Mouse (Mus musculus) neural tube, embryonic 13.5 days (tissue): ENCODE measurements around the gene Gm10073. TPM values are rescaled to one million over a fixed set of nuclear protein-coding genes. Genes with fewer than 3 reads are reported as not detected.
"Not testable (repeated sequence)": the region's sequence is repeated elsewhere in the genome, so short reads cannot be mapped to it uniquely, and the experiment has no call there.

Experiments
- ATAC-seq: fragments of 200-750 bp; cut with Nextera tagmentation; 2 replicates; pipeline ENCODE4 v1.8.0; 2017; ENCODE audit warnings: low read depth, mild to moderate bottlenecking, moderate TSS enrichment, moderate library complexity
- H3K27ac ChIP-seq: fragments of 300-500 bp; sonication (generic); replicated peaks from 2 replicates; pipeline ENCODE4 v1.5.1; 2015; ENCODE audit warnings: moderate library complexity, mild to moderate bottlenecking, inconsistent platforms
- H3K27me3 ChIP-seq: fragments of 300-500 bp; sonication (generic); 2 replicates; pipeline ENCODE4 v1.6.1; 2015; ENCODE audit warnings: mild to moderate bottlenecking, inconsistent platforms
- H3K36me3 ChIP-seq: fragments of 300-500 bp; sonication (generic); 2 replicates; pipeline ENCODE4 v1.6.1; 2015; ENCODE audit warnings: mild to moderate bottlenecking, inconsistent platforms
- H3K4me1 ChIP-seq: fragments of 300-500 bp; sonication (generic); replicated peaks from 2 replicates; pipeline ENCODE4 v1.6.1; 2015; ENCODE audit warnings: inconsistent platforms
- H3K4me2 ChIP-seq: fragments of 300-500 bp; sonication (generic); 2 replicates; pipeline ENCODE4 v1.6.1; 2015; ENCODE audit warnings: inconsistent platforms, mild to moderate bottlenecking, moderate library complexity
- H3K4me3 ChIP-seq: fragments of 300-500 bp; sonication (generic); 2 replicates; pipeline ENCODE4 v1.5.1; 2015; ENCODE audit warnings: mild to moderate bottlenecking, inconsistent platforms
- H3K9ac ChIP-seq: fragments of 300-500 bp; sonication (generic); 2 replicates; pipeline ENCODE4 v1.6.1; 2015; ENCODE audit warnings: moderate library complexity, mild to moderate bottlenecking, inconsistent platforms
- H3K9me3 ChIP-seq: fragments of 300-500 bp; sonication (generic); 2 replicates; pipeline ENCODE4 v1.6.1; 2016; ENCODE audit warnings: inconsistent platforms
- WGBS: fragments of 180-500 bp; shearing (Covaris S2); methylation state at CpG from one replicate; pipeline ENCODE4 v1.1.7; 2015; 5-methylcytosine and 5-hydroxymethylcytosine counted together
- polyA plus RNA-seq: library from polyadenylated mRNA; unstranded; fragments of >200 nt; fragmentation: Nextera tagmentation; extraction: Ambion mirVana; gene quantifications from 2 replicates; pipeline ENCODE4 v1.2.1, GENCODE M21; 2015

Gm10073 gene
- polyA plus RNA-seq, 1 experiment from 2014 or later = 9.1 TPM

GRCm38 (mm10) chr8:106588443-106589431 lies 15.5 kb upstream of the Gm10073 start:
- Histone ChIP-seq H3K27ac (no peak overlapping the region), H3K9ac (no peak overlapping the region), H3K4me1 (no peaks in the 10 kb centered on the region), H3K36me3 (no peaks in the 10 kb centered on the region), H3K4me3 (no peak overlapping the region), H3K9me3 (no peaks in the 10 kb centered on the region), H3K27me3 (no peaks in the 10 kb centered on the region), H3K4me2 (no peak overlapping the region)
- WGBS = 79% methylated on average over 3 of the region's 3 CpGs
- ATAC-seq = no peak

GRCm38 (mm10) chr8:106586896-106587295 lies 13.6 kb upstream of the Gm10073 start:
- Histone ChIP-seq H3K36me3 (no peaks in the 10 kb centered on the region), H3K27me3 (no peaks in the 10 kb centered on the region), H3K4me2 (no peak overlapping the region), H3K9me3 (no peaks in the 10 kb centered on the region), H3K4me3 (no peak overlapping the region), H3K4me1 (no peaks in the 10 kb centered on the region), H3K9ac (no peak overlapping the region), H3K27ac (no peak overlapping the region)
- WGBS = 89% methylated on average over 8 of the region's 8 CpGs
- no peak for ATAC-seq

- no peak overlapping the region for H3K4me2 ChIP-seq
- H3K9ac ChIP-seq = no peak overlapping the region
- H3K27me3 ChIP-seq = no peaks in the 10 kb centered on the region
- WGBS = 85% methylated on average over 3 of the region's 3 CpGs
- no peaks in the 10 kb centered on the region for H3K36me3 ChIP-seq
- no peak overlapping the region for H3K4me3 ChIP-seq
- H3K4me1 ChIP-seq = no peaks in the 10 kb centered on the region
- no peak for ATAC-seq
- no peak overlapping the region for H3K27ac ChIP-seq
- no peaks in the 10 kb centered on the region for H3K9me3 ChIP-seq
Measured at GRCm38 (mm10) chr8:106585671-106586037, 12.4 kb upstream of the Gm10073 start.

GRCm38 (mm10) chr8:106584942-106585670 lies 11.8 kb upstream of the Gm10073 start:
- Histone ChIP-seq H3K36me3 (no peaks in the 10 kb centered on the region), H3K9ac (no peak overlapping the region), H3K9me3 (no peaks in the 10 kb centered on the region), H3K4me2 (no peak overlapping the region), H3K27ac (no peak overlapping the region), H3K27me3 (no peaks in the 10 kb centered on the region), H3K4me1 (no peaks in the 10 kb centered on the region), H3K4me3 (no peak overlapping the region)
- no peak for ATAC-seq
- WGBS = 72% methylated on average over 11 of the region's 11 CpGs

- H3K4me2 ChIP-seq = no peak overlapping the region
- H3K27ac ChIP-seq = no peak overlapping the region
- H3K36me3 ChIP-seq = no peaks in the 10 kb centered on the region
- no peak overlapping the region for H3K9ac ChIP-seq
- 72% methylated on average over 6 of the region's 6 CpGs for WGBS
- H3K4me1 ChIP-seq = no peaks in the 10 kb centered on the region; the same call in 1 of the 2 replicates
- no peak overlapping the region for H3K4me3 ChIP-seq
- H3K9me3 ChIP-seq = no peaks in the 10 kb centered on the region
- no peaks in the 10 kb centered on the region for H3K27me3 ChIP-seq
- no peak for ATAC-seq
Measured at GRCm38 (mm10) chr8:106581344-106582088, 8.3 kb upstream of the Gm10073 start.

- no peak overlapping the region for H3K27ac ChIP-seq
- H3K36me3 ChIP-seq = no peaks in the 10 kb centered on the region
- ATAC-seq = no peak
- H3K4me1 ChIP-seq = no peaks in the 10 kb centered on the region; the same call in 1 of the 2 replicates
- H3K4me3 ChIP-seq = no peak overlapping the region
- no peak overlapping the region for H3K4me2 ChIP-seq
- no peaks in the 10 kb centered on the region for H3K9me3 ChIP-seq
- H3K27me3 ChIP-seq = no peaks in the 10 kb centered on the region
- 69% methylated on average over 2 of the region's 2 CpGs for WGBS
- H3K9ac ChIP-seq = no peak overlapping the region
Measured at GRCm38 (mm10) chr8:106579510-106579909, 6.2 kb upstream of the Gm10073 start.

GRCm38 (mm10) chr8:106576849-106577555 lies 3.7 kb upstream of the Gm10073 start:
- Histone ChIP-seq H3K9ac (no peak overlapping the region), H3K4me1 (no peaks in the 10 kb centered on the region; the same call in 1 of the 2 replicates), H3K27me3 (no peaks in the 10 kb centered on the region), H3K9me3 (no peaks in the 10 kb centered on the region), H3K27ac (no peak overlapping the region), H3K4me3 (no peak overlapping the region), H3K36me3 (no peaks in the 10 kb centered on the region), H3K4me2 (no peak overlapping the region)
- WGBS = 47% methylated on average over 6 of the region's 6 CpGs
- no peak for ATAC-seq

- 93% methylated on average over 4 of the region's 4 CpGs for WGBS
- Histone ChIP-seq H3K4me1 (no peaks in the 10 kb centered on the region; the same call in 1 of the 2 replicates), H3K4me3 (no peak overlapping the region), H3K36me3 (no peaks in the 10 kb centered on the region), H3K27me3 (no peaks in the 10 kb centered on the region; the same call in 1 of the 2 replicates), H3K9ac (no peak overlapping the region), H3K9me3 (no peaks in the 10 kb centered on the region), H3K27ac (no peak overlapping the region), H3K4me2 (no peak overlapping the region)
- no peak for ATAC-seq
Measured at GRCm38 (mm10) chr8:106574283-106574682, 1.0 kb upstream of the Gm10073 start.

GRCm38 (mm10) chr8:106572175-106572574 lies 1.1 kb downstream of the Gm10073 start:
- H3K27me3 ChIP-seq, H3K4me3 ChIP-seq, H3K36me3 ChIP-seq, H3K4me2 ChIP-seq, H3K4me1 ChIP-seq, H3K27ac ChIP-seq, H3K9ac ChIP-seq, ATAC-seq, H3K9me3 ChIP-seq: not testable (repeated sequence)
- 82% methylated on average over 1 of the region's 1 CpGs for WGBS

GRCm38 (mm10) chr8:106571551-106572172 lies 1.6 kb downstream of the Gm10073 start:
- 82% methylated on average over 5 of the region's 5 CpGs for whole genome bisulfite sequencing
- H3K4me1 ChIP-seq = no peaks in the 10 kb centered on the region
- ATAC-seq = no peak
- no peaks in the 10 kb centered on the region for H3K36me3 ChIP-seq
- no peak overlapping the region for H3K4me3 ChIP-seq
- no peak overlapping the region for H3K9ac ChIP-seq
- no peaks in the 10 kb centered on the region for H3K9me3 ChIP-seq
- no peaks in the 10 kb centered on the region; the same call in 1 of the 2 replicates for H3K27me3 ChIP-seq
- no peak overlapping the region for H3K4me2 ChIP-seq
- no peak overlapping the region for H3K27ac ChIP-seq

- Histone ChIP-seq H3K4me3 (no peak overlapping the region), H3K9me3 (no peaks in the 10 kb centered on the region), H3K27ac (no peak overlapping the region), H3K36me3 (no peaks in the 10 kb centered on the region), H3K4me1 (no peaks in the 10 kb centered on the region), H3K27me3 (no peaks in the 10 kb centered on the region; the same call in 1 of the 2 replicates), H3K9ac (no peak overlapping the region), H3K4me2 (no peak overlapping the region)
- 45% methylated on average over 4 of the region's 4 CpGs for whole genome bisulfite sequencing
- no peak for ATAC-seq
Measured at GRCm38 (mm10) chr8:106570386-106570785, 2.9 kb downstream of the Gm10073 start.
